Mouse (Mus musculus) embryonic fibroblast, embryonic 13.5 days (primary cell): Measurements from ENCODE around the gene Sar1b.

Experiments
- CTCF ChIP-seq: IDR thresholded peaks from 2 replicates; pipeline ENCODE4 v1.5.1; 2011; ENCODE audit warnings: mild to moderate bottlenecking, control low read depth, low read length, moderate library complexity, borderline replicate concordance; ENCODE audit not compliant: insufficient read depth
- POLR2A ChIP-seq: IDR thresholded peaks from 2 replicates; pipeline ENCODE4 v1.6.1; 2011; ENCODE audit warnings: low read depth, mild to moderate bottlenecking, control low read depth, low read length, moderate library complexity

- TF ChIP-seq POLR2A (no peak), CTCF (peak; percentile 75)
These were observed 54.3 kb downstream of the Sar1b start for GRCm38 (mm10) chr11:51817756-51818155.
